Mouse (Mus musculus) left cerebral cortex, postnatal 36 days (tissue): Measurements from ENCODE around the gene Sec23a. TPM values are rescaled to one million over a fixed set of nuclear protein-coding genes. Genes with fewer than 3 reads are reported as not detected.
"Not testable (repeated sequence)": the region's sequence is repeated elsewhere in the genome, so short reads cannot be mapped to it uniquely, and the experiment has no call there.

Source experiments
- DNase-seq, 2 experiments: peaks; one replicate each; pipeline ENCODE4 v3.0.0; 2021 to 2022; ENCODE audit warnings: low spot score in 2 of 2, mixed read lengths in 1 of 2
- intact Hi-C: fragments of 180-260 bp; cut with DNase I; formaldehyde crosslinking; loops from one replicate; pipeline ENCODE4 v1.15.1; 2025
- total RNA-seq, 2 experiments: library from RNA; stranded (reverse); gene quantifications; 2 replicates each; pipeline ENCODE4 v1.2.3; 2021

Gene Sec23a
- 100 to 1,000 TPM in 1 of 2 experiments, 10 to 100 TPM in 1; 96.3 to 103 TPM for total RNA-seq

GRCm38 (mm10) chr12:59011844-59012709, at the start of gene Sec23a:
Sec23a (minus strand) TSS chr12:59012017.
- DNase-seq = peak; percentile 97 to 98
- intact Hi-C loops = loop anchor here (2.0 to 5.0 kb wide), 2 partner anchors 55 to 120 kb away; partner anchors contain the start of gene Pnn

GRCm38 (mm10) chr12:59060993-59061595, 49.3 kb upstream of the Sec23a start, which contains the start of gene Trappc6b:
Trappc6b (minus strand) TSS chr12:59061472.
- peak; percentile 80 to 83 for DNase-seq
- intact Hi-C loops = loop anchor here (10.0 kb wide), 1 partner anchor 154 kb away; the partner anchor contains the start of gene Fbxo33

GRCm38 (mm10) chr12:59060322-59060721, 48.5 kb upstream of the Sec23a start:
- DNase-seq = no peak
- intact Hi-C loops = loop anchor here (10.0 kb wide), 1 partner anchor 154 kb away; the partner anchor contains the start of gene Fbxo33

GRCm38 (mm10) chr12:59058242-59058641, 46.4 kb upstream of the Sec23a start:
- DNase-seq, intact Hi-C loops: not testable (repeated sequence)

- DNase-seq = no peak
- intact Hi-C loops = no loop called here
Observed at GRCm38 (mm10) chr12:59056222-59056621, 44.4 kb upstream of the Sec23a start.

- no peak for DNase-seq
- intact Hi-C loops = no loop called here
Observed at GRCm38 (mm10) chr12:59055196-59055850, 43.5 kb upstream of the Sec23a start.

GRCm38 (mm10) chr12:59053976-59054375, 42.2 kb upstream of the Sec23a start:
- intact Hi-C loops = no loop called here
- no peak for DNase-seq

- DNase-seq = no peak
- intact Hi-C loops = no loop called here
Observed at GRCm38 (mm10) chr12:59053166-59053565, 41.3 kb upstream of the Sec23a start.

GRCm38 (mm10) chr12:59052470-59052869, 40.7 kb upstream of the Sec23a start:
- intact Hi-C loops = no loop called here
- no peak for DNase-seq

GRCm38 (mm10) chr12:59040851-59041250, 29.0 kb upstream of the Sec23a start:
- no peak for DNase-seq

GRCm38 (mm10) chr12:59039971-59040844, 28.4 kb upstream of the Sec23a start:
- intact Hi-C loops = no loop called here
- no peak for DNase-seq

More at GRCm38 (mm10) chr12:59040851-59041250, 29.0 kb upstream of the Sec23a start:
- intact Hi-C loops = no loop called here

- no peak for DNase-seq
- intact Hi-C loops = no loop called here
Observed at GRCm38 (mm10) chr12:59039162-59039970, 27.5 kb upstream of the Sec23a start.

GRCm38 (mm10) chr12:59032101-59032500, 20.3 kb upstream of the Sec23a start:
- DNase-seq = no peak
- intact Hi-C loops = no loop called here

- no peak for DNase-seq
- intact Hi-C loops = no loop called here
Observed at GRCm38 (mm10) chr12:59021306-59021705, 9.5 kb upstream of the Sec23a start.

- no peak for DNase-seq
- intact Hi-C loops = no loop called here
Observed at GRCm38 (mm10) chr12:59019891-59020290, 8.1 kb upstream of the Sec23a start.

- intact Hi-C loops = no loop called here
- no peak for DNase-seq
Observed at GRCm38 (mm10) chr12:59017970-59018369, 6.2 kb upstream of the Sec23a start.

GRCm38 (mm10) chr12:59013234-59013633, 1.4 kb upstream of the Sec23a start, which contains the start of gene Gemin2:
Gemin2 (plus strand) TSS chr12:59013393.
- peak; percentile 88 to 89 for DNase-seq
- intact Hi-C loops = loop anchor here (2.0 to 5.0 kb wide), 2 partner anchors 54 to 119 kb away; partner anchors contain the start of gene Pnn

- intact Hi-C loops = loop anchor here (2.0 to 5.0 kb wide), 2 partner anchors 54 to 120 kb away; partner anchors contain the start of gene Pnn
- no peak for DNase-seq
Observed at GRCm38 (mm10) chr12:59012710-59013091, 884 bp upstream of the Sec23a start.
